Mouse (Mus musculus) liver, embryonic 14.5 days (tissue): ENCODE data around the gene Plac1.

Experiments
- CTCF ChIP-seq: IDR thresholded peaks from 2 replicates; pipeline ENCODE4 v1.5.1; 2016; ENCODE audit warnings: antibody characterized with exemption, low read depth, control low read depth
- EP300 ChIP-seq: IDR thresholded peaks from 2 replicates; pipeline ENCODE4 v1.6.1; 2016; ENCODE audit warnings: antibody characterized with exemption, low read depth

DNA sequence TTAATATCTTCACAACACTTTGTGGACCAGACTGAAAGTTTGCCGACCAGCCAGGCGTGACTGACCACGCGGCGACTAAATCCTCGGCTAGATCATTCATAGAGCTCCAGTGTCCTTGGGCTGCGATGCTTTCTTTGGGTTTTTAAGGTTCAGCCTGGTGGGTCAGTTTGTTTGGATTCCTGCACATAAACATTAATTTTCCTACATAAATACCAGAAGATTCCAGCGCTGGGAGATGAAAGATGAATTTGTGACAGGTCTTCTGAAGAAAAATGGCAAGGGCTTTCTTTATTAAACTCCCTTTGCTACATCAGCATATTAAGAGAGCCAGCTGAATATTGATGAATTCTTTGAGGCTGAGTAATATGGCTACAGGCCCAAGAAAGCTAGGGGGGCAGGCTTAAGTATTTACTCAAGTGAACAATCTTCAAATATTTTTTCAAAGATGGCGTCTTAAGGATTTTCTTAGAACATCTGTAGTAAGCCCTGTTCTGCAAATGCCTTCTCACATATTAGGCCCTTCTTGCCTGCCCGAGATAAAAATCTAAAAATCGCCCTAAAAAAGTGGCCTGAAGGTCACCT lies 180.4 kb downstream of the Plac1 start:
- no peak for TF ChIP-seq EP300
- TF ChIP-seq CTCF: no peak
